Mouse (Mus musculus) small intestine, adult 2 months (tissue): ENCODE data around the gene Rnf180.

ENCODE experiments used
- CTCF ChIP-seq: fragments of 200-500 bp; IDR thresholded peaks from 2 replicates; pipeline ENCODE4 v1.5.1; 2012; ENCODE audit warnings: low read depth, mild to moderate bottlenecking, control low read depth, inconsistent platforms, low read length, moderate library complexity, mixed read lengths; ENCODE audit not compliant: insufficient replicate concordance, insufficient read length; ENCODE audit errors: extremely low read depth
- POLR2A ChIP-seq: fragments of 200-500 bp; IDR thresholded peaks from 2 replicates; pipeline ENCODE4 v1.6.1; 2012; ENCODE audit warnings: low read depth, mild to moderate bottlenecking, control low read depth, inconsistent platforms, low read length, moderate library complexity

GRCm38 (mm10) chr13:105294715-105295114 lies at the start of gene Rnf180:
- TF ChIP-seq CTCF: no peak
- no peak for TF ChIP-seq POLR2A
